Mouse (Mus musculus) heart, postnatal 0 days (tissue): ENCODE data around the gene Sh2d5.

ENCODE experiments used
- CTCF ChIP-seq: IDR thresholded peaks from 2 replicates; pipeline ENCODE4 v1.5.1; 2016; ENCODE audit warnings: antibody characterized with exemption, control low read depth, low read depth
- EP300 ChIP-seq: IDR thresholded peaks from 2 replicates; pipeline ENCODE4 v1.6.1; 2016; ENCODE audit warnings: antibody characterized with exemption, low read depth

GRCm38 (mm10) chr4:138304340-138305104, 54.3 kb downstream of the Sh2d5 start, which contains the start of gene Ddost:
- no peak for TF ChIP-seq EP300
- no peak for TF ChIP-seq CTCF
